Mouse (Mus musculus) kidney, embryonic 15.5 days (tissue): Measurements from ENCODE around the gene Vldlr. TPM values are rescaled to one million over a fixed set of nuclear protein-coding genes. Genes with fewer than 3 reads are reported as not detected.
A peak's percentile ranks its signal among the peaks of the same experiment; 100 is the strongest.

ENCODE experiments used
- ATAC-seq: fragments of 200-750 bp; cut with Nextera tagmentation; replicated peaks from 2 replicates; pipeline ENCODE4 v1.8.0; 2017; ENCODE audit warnings: moderate TSS enrichment; ENCODE audit not compliant: low FRiP score
- H3K27ac ChIP-seq: fragments of 300-500 bp; sonication (generic); 2 replicates; pipeline ENCODE4 v1.5.1; 2015; ENCODE audit warnings: mild to moderate bottlenecking, inconsistent platforms
- H3K27me3 ChIP-seq: fragments of 300-500 bp; sonication (generic); 2 replicates; pipeline ENCODE4 v1.6.1; 2015; ENCODE audit warnings: inconsistent platforms
- H3K36me3 ChIP-seq: fragments of 300-500 bp; sonication (generic); 2 replicates; pipeline ENCODE4 v1.6.1; 2015; ENCODE audit warnings: inconsistent platforms
- H3K4me1 ChIP-seq: fragments of 300-500 bp; sonication (generic); 2 replicates; pipeline ENCODE4 v1.6.1; 2015; ENCODE audit warnings: inconsistent platforms
- H3K4me2 ChIP-seq: fragments of 300-500 bp; sonication (generic); 2 replicates; pipeline ENCODE4 v1.6.1; 2015; ENCODE audit warnings: moderate library complexity, mild to moderate bottlenecking, inconsistent platforms
- H3K4me3 ChIP-seq: fragments of 300-500 bp; sonication (generic); replicated peaks from 2 replicates; pipeline ENCODE4 v1.5.1; 2015; ENCODE audit warnings: mild to moderate bottlenecking, inconsistent platforms
- H3K9ac ChIP-seq: fragments of 300-500 bp; sonication (generic); 2 replicates; pipeline ENCODE4 v1.6.1; 2015; ENCODE audit warnings: mild to moderate bottlenecking, inconsistent platforms
- H3K9me3 ChIP-seq: fragments of 300-500 bp; sonication (generic); replicated peaks from 2 replicates; pipeline ENCODE4 v1.6.1; 2016; ENCODE audit warnings: inconsistent platforms
- WGBS: fragments of 180-500 bp; shearing (Covaris S2); methylation state at CpG from one replicate; pipeline ENCODE4 v1.1.7; 2015; ENCODE audit warnings: mixed read lengths; 5-methylcytosine and 5-hydroxymethylcytosine counted together
- polyA plus RNA-seq: library from polyadenylated mRNA; unstranded; fragments of >200 nt; fragmentation: Nextera tagmentation; extraction: Ambion mirVana; gene quantifications from 2 replicates; pipeline ENCODE4 v1.2.1, GENCODE M21; 2015

The Vldlr gene
- polyA plus RNA-seq, 1 experiment from 2014 or later, result 31.8 TPM

- H3K27me3 ChIP-seq, result peaks cover 14% of the 10 kb centered on the region
- no peaks in the 10 kb centered on the region for H3K9me3 ChIP-seq
- peak overlapping the region; percentile 91 for H3K27ac ChIP-seq
- peak overlapping the region; percentile 71 for H3K9ac ChIP-seq
- peak; percentile 84 for ATAC-seq
- peak overlapping the region; percentile 94 for H3K4me2 ChIP-seq
- no peaks in the 10 kb centered on the region for H3K36me3 ChIP-seq
- H3K4me1 ChIP-seq, result peaks cover 38% of the 10 kb centered on the region
- under 1% methylated on average over 60 of the region's 62 CpGs for WGBS
- H3K4me3 ChIP-seq, result peak overlapping the region; percentile 73
Observed at GRCm38 (mm10) chr19:27216767-27217403, 601 bp downstream of the Vldlr start.

- peak; percentile 65 for ATAC-seq
- Histone ChIP-seq H3K27me3 (peaks cover 14% of the 10 kb centered on the region), H3K36me3 (no peaks in the 10 kb centered on the region), H3K9me3 (no peaks in the 10 kb centered on the region), H3K4me3 (peak overlapping the region; percentile 73), H3K27ac (peak overlapping the region; percentile 91), H3K9ac (peak overlapping the region; percentile 71), H3K4me2 (peak overlapping the region; percentile 94), H3K4me1 (peaks cover 43% of the 10 kb centered on the region)
- under 1% methylated on average over 48 of the region's 52 CpGs for WGBS
Observed at GRCm38 (mm10) chr19:27217404-27217940, 1.2 kb downstream of the Vldlr start.

DNA sequence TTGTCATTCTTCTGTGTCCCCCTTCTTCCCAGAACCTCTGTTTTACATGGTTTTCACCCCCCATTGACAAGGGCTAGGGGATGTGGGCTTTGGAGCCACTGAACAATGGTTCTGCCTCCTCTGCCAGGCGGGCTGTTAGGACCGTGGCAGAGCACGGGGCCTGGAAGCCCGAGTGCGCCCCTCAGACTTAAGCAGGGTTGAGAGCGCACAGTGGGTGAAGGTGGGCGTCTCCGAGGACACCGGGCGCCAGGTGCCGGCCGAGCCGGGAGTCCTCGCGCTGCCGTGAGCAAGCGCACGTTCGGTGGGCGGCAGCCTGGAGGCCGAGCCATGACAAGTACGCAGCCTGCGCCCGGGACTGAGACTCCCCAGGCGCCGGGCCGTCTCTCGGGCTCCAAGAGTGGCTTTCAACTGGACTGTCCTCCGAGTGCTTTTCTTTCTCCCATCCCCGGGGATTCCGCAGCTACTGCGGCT is 1.7 kb downstream of the Vldlr start:
- Histone ChIP-seq H3K4me2 (peak overlapping the region; percentile 94), H3K27ac (peak overlapping the region; percentile 91), H3K4me3 (peak overlapping the region; percentile 73), H3K9ac (peak overlapping the region; percentile 71), H3K4me1 (peaks cover 46% of the 10 kb centered on the region), H3K36me3 (no peaks in the 10 kb centered on the region), H3K27me3 (peaks cover 14% of the 10 kb centered on the region), H3K9me3 (no peaks in the 10 kb centered on the region)
- under 1% methylated on average over 32 of the region's 32 CpGs for WGBS
- peak; percentile 29 for ATAC-seq

GRCm38 (mm10) chr19:27218561-27219262 is 2.4 kb downstream of the Vldlr start:
- H3K36me3 ChIP-seq, result no peaks in the 10 kb centered on the region
- no peaks in the 10 kb centered on the region for H3K9me3 ChIP-seq
- H3K4me1 ChIP-seq, result peaks cover 51% of the 10 kb centered on the region
- ATAC-seq, result peak; percentile 83
- peak overlapping the region; percentile 73 for H3K4me3 ChIP-seq
- peak overlapping the region; percentile 71 for H3K9ac ChIP-seq
- peaks cover 14% of the 10 kb centered on the region for H3K27me3 ChIP-seq
- peak overlapping the region; percentile 94 for H3K4me2 ChIP-seq
- under 1% methylated on average over 30 of the region's 30 CpGs for WGBS
- H3K27ac ChIP-seq, result peak overlapping the region; percentile 91

- no peak overlapping the region for H3K9ac ChIP-seq
- peak overlapping the region; percentile 73 for H3K4me3 ChIP-seq
- peak overlapping the region; percentile 94 for H3K4me2 ChIP-seq
- no peak for ATAC-seq
- peak overlapping the region; percentile 91 for H3K27ac ChIP-seq
- H3K36me3 ChIP-seq, result no peaks in the 10 kb centered on the region
- H3K4me1 ChIP-seq, result peaks cover 51% of the 10 kb centered on the region
- H3K27me3 ChIP-seq, result peaks cover 11% of the 10 kb centered on the region
- no peaks in the 10 kb centered on the region for H3K9me3 ChIP-seq
Observed at GRCm38 (mm10) chr19:27219586-27219985, 3.3 kb downstream of the Vldlr start.

- H3K36me3 ChIP-seq, result no peaks in the 10 kb centered on the region
- ATAC-seq, result no peak
- H3K27ac ChIP-seq, result no peak overlapping the region
- H3K4me1 ChIP-seq, result peaks cover 45% of the 10 kb centered on the region
- no peak overlapping the region for H3K4me2 ChIP-seq
- no peaks in the 10 kb centered on the region for H3K9me3 ChIP-seq
- no peak overlapping the region for H3K9ac ChIP-seq
- no peak overlapping the region for H3K4me3 ChIP-seq
- 72% methylated on average over 6 of the region's 6 CpGs for WGBS
- no peaks in the 10 kb centered on the region for H3K27me3 ChIP-seq
Observed at GRCm38 (mm10) chr19:27223046-27223445, 6.8 kb downstream of the Vldlr start.

GRCm38 (mm10) chr19:27224356-27224755 is 8.1 kb downstream of the Vldlr start:
- H3K4me1 ChIP-seq, result peaks cover 33% of the 10 kb centered on the region
- H3K9me3 ChIP-seq, result no peaks in the 10 kb centered on the region
- no peak overlapping the region for H3K9ac ChIP-seq
- no peaks in the 10 kb centered on the region for H3K36me3 ChIP-seq
- H3K4me2 ChIP-seq, result no peak overlapping the region
- no peak for ATAC-seq
- no peak overlapping the region for H3K4me3 ChIP-seq
- no peaks in the 10 kb centered on the region for H3K27me3 ChIP-seq
- no peak overlapping the region for H3K27ac ChIP-seq
- 63% methylated on average over 1 of the region's 1 CpGs for WGBS

GRCm38 (mm10) chr19:27226626-27227025 is 10.3 kb downstream of the Vldlr start:
- Histone ChIP-seq H3K36me3 (peaks cover 7% of the 10 kb centered on the region), H3K4me2 (no peak overlapping the region), H3K9ac (no peak overlapping the region), H3K27me3 (no peaks in the 10 kb centered on the region), H3K27ac (no peak overlapping the region), H3K9me3 (no peaks in the 10 kb centered on the region), H3K4me1 (peaks cover 17% of the 10 kb centered on the region; the same call in 1 of the 2 replicates), H3K4me3 (no peak overlapping the region)
- ATAC-seq, result no peak
- WGBS, result 71% methylated on average over 3 of the region's 3 CpGs

GRCm38 (mm10) chr19:27227131-27227530 is 10.8 kb downstream of the Vldlr start:
- H3K4me2 ChIP-seq, result no peak overlapping the region
- H3K27me3 ChIP-seq, result no peaks in the 10 kb centered on the region
- no peak overlapping the region for H3K9ac ChIP-seq
- no peaks in the 10 kb centered on the region for H3K9me3 ChIP-seq
- no peak for ATAC-seq
- no peak overlapping the region for H3K27ac ChIP-seq
- no peak overlapping the region for H3K4me3 ChIP-seq
- 52% methylated on average over 4 of the region's 4 CpGs for WGBS
- peaks cover 14% of the 10 kb centered on the region; the same call in 1 of the 2 replicates for H3K4me1 ChIP-seq
- H3K36me3 ChIP-seq, result peaks cover 12% of the 10 kb centered on the region

DNA sequence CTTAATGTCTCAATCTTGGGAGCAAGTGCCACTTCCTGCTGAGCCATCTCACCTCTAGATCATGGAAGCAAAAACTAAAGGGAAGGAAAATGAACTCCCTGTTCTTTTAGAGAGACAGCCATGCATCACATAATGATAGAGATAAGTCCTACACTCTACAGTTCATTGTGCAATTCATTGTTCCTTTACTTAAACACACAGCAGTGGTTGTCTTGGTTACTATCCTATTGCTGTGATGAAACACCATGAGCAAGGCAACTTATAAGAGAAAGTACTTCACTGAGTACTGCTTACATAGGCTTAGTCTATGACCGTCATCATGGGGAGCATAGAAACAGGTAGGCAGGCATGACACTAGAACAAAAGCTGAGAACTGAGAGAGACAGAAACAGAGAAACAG is 12.0 kb downstream of the Vldlr start:
- no peak for ATAC-seq
- 100% methylated on average over 1 of the region's 1 CpGs for WGBS

GRCm38 (mm10) chr19:27233386-27233785 is 17.1 kb downstream of the Vldlr start:
- 68% methylated on average over 2 of the region's 2 CpGs for WGBS

More for the DNA sequence above, 12.0 kb downstream of the Vldlr start:
- Histone ChIP-seq H3K27ac (no peak overlapping the region), H3K36me3 (peaks cover 19% of the 10 kb centered on the region), H3K9ac (no peak overlapping the region), H3K4me2 (no peak overlapping the region), H3K4me3 (no peak overlapping the region), H3K27me3 (no peaks in the 10 kb centered on the region), H3K9me3 (no peaks in the 10 kb centered on the region), H3K4me1 (peaks cover 5% of the 10 kb centered on the region; the same call in 1 of the 2 replicates)

DNA sequence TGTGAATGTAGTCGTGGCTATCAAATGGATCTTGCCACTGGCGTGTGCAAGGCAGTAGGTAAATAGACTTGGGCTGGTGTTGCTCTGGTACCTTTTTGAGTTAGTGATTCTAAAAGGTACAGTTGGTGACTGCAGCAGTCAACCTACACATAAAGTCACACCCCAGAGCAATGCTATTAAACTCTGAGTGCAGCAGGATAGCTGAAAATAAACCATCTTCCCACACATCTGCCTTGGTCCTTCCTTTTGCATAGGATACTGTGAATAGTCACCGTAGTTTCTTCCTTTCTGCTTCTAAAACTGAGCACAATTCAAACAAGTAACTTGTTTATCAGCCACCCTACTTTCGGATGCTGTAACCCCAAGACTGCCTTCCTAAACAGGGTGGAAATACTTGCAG is 23.6 kb downstream of the Vldlr start:
- no peaks in the 10 kb centered on the region for H3K9me3 ChIP-seq
- no peak for ATAC-seq
- no peaks in the 10 kb centered on the region for H3K4me1 ChIP-seq
- H3K4me2 ChIP-seq, result no peak overlapping the region
- H3K9ac ChIP-seq, result no peak overlapping the region
- peaks cover 85% of the 10 kb centered on the region for H3K36me3 ChIP-seq
- 93% methylated on average over 4 of the region's 4 CpGs for WGBS
- H3K4me3 ChIP-seq, result no peak overlapping the region
- no peak overlapping the region for H3K27ac ChIP-seq
- no peaks in the 10 kb centered on the region for H3K27me3 ChIP-seq

More at GRCm38 (mm10) chr19:27233386-27233785, 17.1 kb downstream of the Vldlr start:
- Histone ChIP-seq H3K27ac (no peak overlapping the region), H3K36me3 (peaks cover 53% of the 10 kb centered on the region), H3K4me1 (no peaks in the 10 kb centered on the region), H3K4me2 (no peak overlapping the region), H3K9me3 (no peaks in the 10 kb centered on the region), H3K9ac (no peak overlapping the region), H3K27me3 (no peaks in the 10 kb centered on the region), H3K4me3 (no peak overlapping the region)
- no peak for ATAC-seq
